Comparison of ENCODE assay signal across 21 mouse cellular contexts in genomic region chr4:43918221-43918620, GRCm38 (mm10). TPM values are rescaled to one million over a fixed set of nuclear protein-coding genes. Genes with fewer than 3 reads are reported as not detected.
DNase-seq lines count a peak whose midpoint lies in the region; ATAC-seq and TF ChIP-seq lines count a peak whose summit lies in the region.
"Had no signal": no experiment of that assay in that cellular context is flagged by ENCODE, and none has a peak within 500 bp of the region (broad histone marks: within the 10 kb centered on the region; RNA-seq: fewer than 3 reads in every experiment).

No protein-coding gene starts in this region.

- 87% methylated on average over 5 of the region's 5 CpGs for WGBS in kidney, adult 2 months
- 93% methylated on average over 5 of the region's 5 CpGs for WGBS in kidney, embryonic 14.5 days
- 94% methylated on average over 5 of the region's 5 CpGs for WGBS in kidney, embryonic 16.5 days

- no peaks in the 10 kb centered on the region for H3K4me1 ChIP-seq in kidney, adult 2 months (ENCODE audit: control insufficient read depth, insufficient read depth, low read length)
- H3K4me1 ChIP-seq in kidney, embryonic 14.5 days (ENCODE audit: control insufficient read depth, insufficient read depth, low read length) = no peaks in the 10 kb centered on the region
- no peaks in the 10 kb centered on the region for H3K4me1 ChIP-seq in kidney, embryonic 16.5 days (ENCODE audit: insufficient read depth, low read length)

- TF ChIP-seq POLR2A in kidney, adult 2 months (IDR thresholded peaks at IDR 0.05; ENCODE audit: low read depth, low read length) = no peak

- no peak for ATAC-seq in kidney, embryonic 14.5 days (ENCODE audit: low FRiP score, low TSS enrichment)
- ATAC-seq in kidney, embryonic 16.5 days (ENCODE audit: low FRiP score, low TSS enrichment) = no peak
- ATAC-seq: activated CD4-positive, CD25-positive, alpha-beta regulatory T cell, adult 4 months; CD4-positive, CD25-positive, alpha-beta regulatory T cell, adult 4 months; Patski had no signal

- H3K27ac ChIP-seq in kidney, adult 2 months (ENCODE audit: insufficient read depth, low read depth, low read length) = no peak overlapping the region
- H3K27ac ChIP-seq in kidney, embryonic 14.5 days (ENCODE audit: low read depth, low read length) = no peak overlapping the region
- H3K27ac ChIP-seq in kidney, embryonic 16.5 days (ENCODE audit: low read length) = no peak overlapping the region

- TF ChIP-seq CTCF in kidney, adult 2 months (conservative IDR thresholded peaks at IDR 0.05; ENCODE audit: insufficient read depth, insufficient read length, low read depth, low read length) = no peak

- H3K36me3 ChIP-seq in kidney, adult 2 months (ENCODE audit: control insufficient read depth, insufficient read depth, low read length) = no peaks in the 10 kb centered on the region
- peaks cover 14% of the 10 kb centered on the region; the same call in 1 of the 2 replicates for H3K36me3 ChIP-seq in kidney, embryonic 14.5 days (ENCODE audit: control insufficient read depth, insufficient read depth, low read length)
- H3K36me3 ChIP-seq in kidney, embryonic 16.5 days (ENCODE audit: insufficient read depth, low read length) = peaks cover 12% of the 10 kb centered on the region; the same call in 1 of the 2 replicates
- H3K36me3 ChIP-seq: G1E had no signal

- no peak overlapping the region for H3K4me2 ChIP-seq in kidney, embryonic 14.5 days (replicated peaks; ENCODE audit: low read depth, low read length)
- no peak overlapping the region for H3K4me2 ChIP-seq in kidney, embryonic 16.5 days (replicated peaks; ENCODE audit: low read depth, low read length)

- no peak overlapping the region for H3K4me3 ChIP-seq in kidney, adult 2 months (ENCODE audit: insufficient read depth, low read depth, low read length)
- no peak overlapping the region for H3K4me3 ChIP-seq in kidney, embryonic 14.5 days (ENCODE audit: low read length)
- H3K4me3 ChIP-seq in kidney, embryonic 16.5 days (ENCODE audit: low read length) = no peak overlapping the region

- H3K9ac ChIP-seq in kidney, embryonic 14.5 days (ENCODE audit: low read depth, low read length) = no peak overlapping the region
- no peak overlapping the region for H3K9ac ChIP-seq in kidney, embryonic 16.5 days (replicated peaks; ENCODE audit: low read length)

- peak; percentile 53 for DNase-seq in heart, adult 11 months
- DNase-seq in heart, adult 8-10 months (ENCODE audit: low spot score) = no peak
- peak; percentile 20 for DNase-seq in kidney, adult 2 months
- DNase-seq in kidney, adult 9 months = peak; percentile 7
- DNase-seq: adrenal gland, adult 2 months; adrenal gland, adult 8-10 months; adrenal gland, postnatal 10 days; adrenal gland, postnatal 14 days; adrenal gland, postnatal 25 days; adrenal gland, postnatal 36 days; B cell, adult 2 months; cerebellum, adult 11 months; cerebellum, adult 11-12 months; cerebellum, adult 18-20 months had no signal

- H3K9me3 ChIP-seq in kidney, embryonic 14.5 days (ENCODE audit: control insufficient read depth, low read length) = no peaks in the 10 kb centered on the region
- H3K9me3 ChIP-seq in kidney, embryonic 16.5 days (ENCODE audit: low read length) = no peaks in the 10 kb centered on the region
- H3K9me3 ChIP-seq: G1E had no signal

- H3K27me3 ChIP-seq in kidney, adult 2 months (replicated peaks; ENCODE audit: control insufficient read depth, insufficient read depth, low read length) = no peaks in the 10 kb centered on the region
- no peaks in the 10 kb centered on the region for H3K27me3 ChIP-seq in kidney, embryonic 14.5 days (ENCODE audit: control insufficient read depth, insufficient read depth, low read length)
- no peaks in the 10 kb centered on the region for H3K27me3 ChIP-seq in kidney, embryonic 16.5 days (ENCODE audit: insufficient read depth, low read length)
- H3K27me3 ChIP-seq: CH12.LX, Patski had no signal

RNA-seq across cellular contexts. Expression of gene Glipr2, which starts 39.0 kb away (rescaled TPM):
- 1 to 10 TPM; 2.3 to 5.2 (median 2.8) TPM for total RNA-seq in heart, adult 8-10 months (2022)
- 3.3 and 4.7 TPM in 2 replicates for polyA plus RNA-seq in kidney, adult 2 months (2012; rRNA removed)
- polyA plus RNA-seq in kidney, embryonic 14.5 days (2014; fragmentation: Nextera tagmentation; extraction: Ambion mirVana) = 51.4 and 63.6 TPM in 2 replicates
- 82.1 and 86.3 TPM in 2 replicates for polyA plus RNA-seq in kidney, embryonic 16.5 days (2015; fragmentation: Nextera tagmentation; extraction: Ambion mirVana)

RNA-seq across cellular contexts. Expression of gene Reck, which starts 42.9 kb away (rescaled TPM):
- total RNA-seq in heart, adult 8-10 months (2022) = 1 to 10 TPM; 4.4 to 5.7 (median 5.2) TPM
- 8.5 and 10.3 TPM in 2 replicates for polyA plus RNA-seq in kidney, adult 2 months (2012; rRNA removed)
- 16.9 and 26.2 TPM in 2 replicates for polyA plus RNA-seq in kidney, embryonic 14.5 days (2014; fragmentation: Nextera tagmentation; extraction: Ambion mirVana)
- 27.2 and 28.5 TPM in 2 replicates for polyA plus RNA-seq in kidney, embryonic 16.5 days (2015; fragmentation: Nextera tagmentation; extraction: Ambion mirVana)
